Mouse (Mus musculus): ENCODE measurements around the gene Kcnk13. TPM values are rescaled to one million over a fixed set of nuclear protein-coding genes. Genes with fewer than 3 reads are reported as not detected.

Kcnk13 gene
- polyA plus RNA-seq, 1 experiment = 9.2 TPM

DNA sequence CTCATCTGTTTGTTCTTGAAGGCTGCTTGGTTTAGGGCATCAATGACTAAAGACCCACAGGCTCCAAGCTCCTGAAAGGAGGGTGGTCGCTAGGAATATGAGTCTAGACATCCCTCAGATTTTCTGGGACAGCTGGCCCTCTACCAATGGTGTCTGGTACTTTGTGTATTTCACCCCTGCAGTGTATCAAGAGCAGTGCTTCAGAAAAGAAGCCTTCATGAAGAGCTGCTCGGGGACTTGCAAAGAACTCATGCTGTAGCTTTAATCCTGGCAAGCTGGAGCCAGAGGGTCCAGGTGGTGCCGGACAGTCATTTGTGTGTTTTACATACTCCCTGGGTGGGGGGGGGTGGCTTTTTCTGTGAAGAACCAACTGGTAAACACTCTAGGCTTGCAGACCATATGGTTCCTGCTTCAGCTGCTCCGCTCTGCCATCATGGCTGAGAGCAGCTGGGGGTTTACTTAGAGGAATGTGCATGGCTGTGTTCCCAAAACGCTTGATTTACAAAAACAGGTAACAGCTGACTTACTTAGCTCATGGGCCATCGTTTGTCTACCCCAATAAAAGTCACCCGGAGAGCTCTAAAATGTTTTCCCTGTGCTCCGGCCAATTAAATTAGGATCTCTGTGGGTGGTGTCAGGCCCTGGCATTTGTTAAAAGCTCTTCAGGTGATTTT, 38.8 kb downstream of the Kcnk13 start:
- WGBS = 6% methylated on average over 8 of the region's 8 CpGs
- TF ChIP-seq CTCF (IDR thresholded peaks at IDR 0.05; ENCODE audit: borderline replicate concordance, insufficient read depth, low read depth, low read length) (no peak), POLR2A (IDR thresholded peaks at IDR 0.05; ENCODE audit: borderline replicate concordance, insufficient read depth, low read length) (no peak)
- no peak overlapping the region for H3K4me3 ChIP-seq (replicated peaks; ENCODE audit: insufficient read depth, low read depth, low read length)
- no peaks in the 10 kb centered on the region for H3K27me3 ChIP-seq (ENCODE audit: control insufficient read depth, insufficient read depth, low read length)
- peaks cover 14% of the 10 kb centered on the region; the same call in 1 of the 2 replicates for H3K4me1 ChIP-seq (ENCODE audit: control insufficient read depth, insufficient read depth, low read length)
- H3K27ac ChIP-seq (ENCODE audit: insufficient read depth, low read length) = no peak overlapping the region
- DNase-seq = peak; percentile 61 to 83

DNA sequence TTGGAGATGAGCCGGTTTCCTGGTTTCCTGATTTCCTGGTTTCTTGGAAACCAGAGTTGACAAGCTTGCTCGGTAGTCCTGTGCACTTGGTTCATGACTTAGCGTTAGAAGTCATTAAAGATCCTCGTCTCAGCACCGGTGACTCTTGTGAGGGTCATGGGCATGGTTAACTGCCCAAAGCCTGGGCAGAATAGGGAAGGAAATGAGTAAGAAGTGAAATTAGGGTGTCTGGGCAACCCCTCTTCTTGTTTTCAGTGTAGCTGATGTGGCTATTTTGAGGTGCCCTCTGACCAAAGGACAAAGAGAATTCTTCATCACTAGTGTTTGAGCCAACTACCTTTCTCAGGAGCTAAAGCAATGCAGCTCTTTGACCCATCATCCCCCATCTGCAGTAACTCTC, 41.0 kb downstream of the Kcnk13 start:
- DNase-seq = no peak
- H3K4me1 ChIP-seq (ENCODE audit: control insufficient read depth, insufficient read depth, low read length) = peaks cover 14% of the 10 kb centered on the region; the same call in 1 of the 2 replicates
- TF ChIP-seq POLR2A (IDR thresholded peaks at IDR 0.05; ENCODE audit: borderline replicate concordance, insufficient read depth, low read length) (no peak), CTCF (IDR thresholded peaks at IDR 0.05; ENCODE audit: borderline replicate concordance, insufficient read depth, low read depth, low read length) (no peak)
- no peak overlapping the region for H3K27ac ChIP-seq (ENCODE audit: insufficient read depth, low read length)
- H3K27me3 ChIP-seq (ENCODE audit: control insufficient read depth, insufficient read depth, low read length) = no peaks in the 10 kb centered on the region
- H3K4me3 ChIP-seq (replicated peaks; ENCODE audit: insufficient read depth, low read depth, low read length) = no peak overlapping the region
- WGBS = 97% methylated on average over 5 of the region's 5 CpGs

DNA sequence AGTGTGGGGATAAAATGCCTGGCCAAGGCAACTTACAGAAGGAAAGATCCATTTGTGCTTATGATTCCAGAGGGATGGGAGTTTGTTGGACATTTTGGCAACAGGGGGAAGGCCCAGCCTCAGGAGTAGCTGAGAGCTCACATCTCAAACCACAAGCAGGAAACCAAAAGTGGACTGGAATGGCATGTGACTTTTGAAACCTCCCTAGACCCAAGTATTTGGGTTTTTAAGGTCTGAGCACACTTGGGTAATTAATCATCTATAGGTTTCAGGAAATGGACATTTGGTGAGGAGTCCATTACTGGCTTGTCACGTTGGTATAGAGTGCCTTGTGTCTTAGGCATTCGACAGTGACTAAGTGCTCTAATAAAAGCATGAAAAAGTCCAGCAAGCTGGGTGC, 42.4 kb downstream of the Kcnk13 start:
- Histone ChIP-seq H3K4me3 (replicated peaks; ENCODE audit: insufficient read depth, low read depth, low read length) (no peak overlapping the region), H3K27ac (ENCODE audit: insufficient read depth, low read length) (no peak overlapping the region), H3K27me3 (ENCODE audit: control insufficient read depth, insufficient read depth, low read length) (no peaks in the 10 kb centered on the region), H3K4me1 (ENCODE audit: control insufficient read depth, insufficient read depth, low read length) (peaks cover 14% of the 10 kb centered on the region; the same call in 1 of the 2 replicates)
- 95% methylated on average over 2 of the region's 2 CpGs for WGBS
- TF ChIP-seq CTCF (IDR thresholded peaks at IDR 0.05; ENCODE audit: borderline replicate concordance, insufficient read depth, low read depth, low read length) = no peak
- no peak for TF ChIP-seq POLR2A (IDR thresholded peaks at IDR 0.05; ENCODE audit: borderline replicate concordance, insufficient read depth, low read length)
- DNase-seq = no peak

DNA sequence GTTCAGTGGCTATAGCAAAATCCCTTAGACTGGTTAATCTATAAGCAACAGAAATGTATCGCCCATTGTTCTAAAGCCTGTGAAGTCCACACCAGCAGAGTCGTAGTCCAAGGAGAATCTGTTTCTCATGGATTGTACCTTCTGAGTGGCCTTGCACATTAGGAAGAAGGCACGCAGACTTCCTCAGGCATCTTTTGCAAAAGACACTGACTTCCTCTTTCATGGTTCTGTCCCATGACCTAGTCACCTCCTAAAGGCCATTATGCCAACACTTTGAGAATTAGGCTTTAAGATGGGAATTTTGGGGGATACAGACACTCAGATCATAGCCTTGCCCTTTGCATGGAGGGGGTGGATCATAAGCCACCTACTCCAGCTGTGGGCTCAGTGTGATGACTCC, 48.5 kb downstream of the Kcnk13 start:
- TF ChIP-seq POLR2A (IDR thresholded peaks at IDR 0.05; ENCODE audit: borderline replicate concordance, insufficient read depth, low read length) = no peak
- no peak for TF ChIP-seq CTCF (IDR thresholded peaks at IDR 0.05; ENCODE audit: borderline replicate concordance, insufficient read depth, low read depth, low read length)
- peaks cover 3% of the 10 kb centered on the region; the same call in 1 of the 2 replicates for H3K4me1 ChIP-seq (ENCODE audit: control insufficient read depth, insufficient read depth, low read length)
- H3K27ac ChIP-seq (ENCODE audit: insufficient read depth, low read length) = no peak overlapping the region
- DNase-seq = no peak
- H3K27me3 ChIP-seq (ENCODE audit: control insufficient read depth, insufficient read depth, low read length) = no peaks in the 10 kb centered on the region
- 92% methylated on average over 3 of the region's 3 CpGs for WGBS
- no peak overlapping the region for H3K4me3 ChIP-seq (replicated peaks; ENCODE audit: insufficient read depth, low read depth, low read length)

- Histone ChIP-seq H3K27me3 (ENCODE audit: control insufficient read depth, insufficient read depth, low read length) (no peaks in the 10 kb centered on the region), H3K4me3 (replicated peaks; ENCODE audit: insufficient read depth, low read depth, low read length) (no peak overlapping the region), H3K4me1 (ENCODE audit: control insufficient read depth, insufficient read depth, low read length) (peaks cover 3% of the 10 kb centered on the region; the same call in 1 of the 2 replicates), H3K27ac (ENCODE audit: insufficient read depth, low read length) (no peak overlapping the region)
- DNase-seq = no peak
- no peak for TF ChIP-seq CTCF (IDR thresholded peaks at IDR 0.05; ENCODE audit: borderline replicate concordance, insufficient read depth, low read depth, low read length)
- no peak for TF ChIP-seq POLR2A (IDR thresholded peaks at IDR 0.05; ENCODE audit: borderline replicate concordance, insufficient read depth, low read length)
- 94% methylated on average over 5 of the region's 5 CpGs for WGBS
Observed at GRCm38 (mm10) chr12:100015146-100015545, 50.8 kb downstream of the Kcnk13 start.

DNA sequence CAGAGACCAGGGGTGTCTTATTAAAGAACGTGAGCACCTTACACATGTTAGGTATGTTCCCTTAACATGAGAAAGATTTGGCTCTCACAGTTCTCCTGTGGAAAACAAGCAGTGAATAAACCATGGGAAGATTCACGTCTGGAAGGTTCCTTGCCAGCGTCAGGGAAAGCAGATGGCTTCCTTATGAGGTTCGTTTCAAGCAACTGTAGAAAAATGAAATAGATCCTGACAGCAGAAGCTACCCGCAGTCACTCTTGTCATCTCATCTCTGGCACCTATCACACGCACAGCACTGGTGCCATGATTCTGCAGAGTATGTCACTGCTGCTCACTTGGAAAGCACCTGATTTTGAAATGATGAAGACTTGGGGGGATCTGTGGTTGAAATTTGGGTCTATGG, 53.4 kb downstream of the Kcnk13 start:
- no peak overlapping the region for H3K27ac ChIP-seq (ENCODE audit: insufficient read depth, low read length)
- DNase-seq = no peak
- H3K4me1 ChIP-seq (ENCODE audit: control insufficient read depth, insufficient read depth, low read length) = peaks cover 3% of the 10 kb centered on the region; the same call in 1 of the 2 replicates
- 26% methylated on average over 6 of the region's 6 CpGs for WGBS
- no peaks in the 10 kb centered on the region for H3K27me3 ChIP-seq (ENCODE audit: control insufficient read depth, insufficient read depth, low read length)
- no peak overlapping the region for H3K4me3 ChIP-seq (replicated peaks; ENCODE audit: insufficient read depth, low read depth, low read length)
- TF ChIP-seq CTCF (IDR thresholded peaks at IDR 0.05; ENCODE audit: borderline replicate concordance, insufficient read depth, low read depth, low read length) (no peak), POLR2A (IDR thresholded peaks at IDR 0.05; ENCODE audit: borderline replicate concordance, insufficient read depth, low read length) (no peak)

DNA sequence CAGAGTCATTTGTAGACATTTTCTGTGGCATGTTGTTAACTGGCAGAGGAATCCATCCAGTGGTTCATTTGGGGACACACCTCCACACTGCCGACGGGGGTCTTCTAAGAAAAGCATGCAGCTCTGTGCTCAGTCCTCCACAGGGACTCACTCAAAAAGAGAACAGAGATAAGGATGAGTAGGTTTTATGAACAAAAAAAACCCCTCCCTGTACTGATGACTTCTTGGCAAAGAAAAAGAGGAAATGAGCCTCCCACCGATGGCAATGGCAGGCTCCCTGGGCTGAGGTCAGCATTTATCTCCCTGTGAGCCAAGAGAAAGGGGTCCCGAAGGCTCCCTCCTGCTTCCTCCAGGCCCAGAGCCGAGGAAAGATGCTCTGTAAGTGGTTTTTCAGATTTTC, 58.2 kb downstream of the Kcnk13 start:
- DNase-seq = no peak
- TF ChIP-seq CTCF (IDR thresholded peaks at IDR 0.05; ENCODE audit: borderline replicate concordance, insufficient read depth, low read depth, low read length) (no peak), POLR2A (IDR thresholded peaks at IDR 0.05; ENCODE audit: borderline replicate concordance, insufficient read depth, low read length) (no peak)
- no peak overlapping the region for H3K4me3 ChIP-seq (replicated peaks; ENCODE audit: insufficient read depth, low read depth, low read length)
- no peaks in the 10 kb centered on the region for H3K27me3 ChIP-seq (ENCODE audit: control insufficient read depth, insufficient read depth, low read length)
- no peak overlapping the region for H3K27ac ChIP-seq (ENCODE audit: insufficient read depth, low read length)
- 85% methylated on average over 5 of the region's 5 CpGs for WGBS
- no peaks in the 10 kb centered on the region; the same call in 1 of the 2 replicates for H3K4me1 ChIP-seq (ENCODE audit: control insufficient read depth, insufficient read depth, low read length)

GRCm38 (mm10) chr12:100023821-100024365, 59.6 kb downstream of the Kcnk13 start:
- Histone ChIP-seq H3K27me3 (ENCODE audit: control insufficient read depth, insufficient read depth, low read length) (no peaks in the 10 kb centered on the region), H3K27ac (ENCODE audit: insufficient read depth, low read length) (no peak overlapping the region), H3K4me1 (ENCODE audit: control insufficient read depth, insufficient read depth, low read length) (no peaks in the 10 kb centered on the region), H3K4me3 (replicated peaks; ENCODE audit: insufficient read depth, low read depth, low read length) (no peak overlapping the region)
- DNase-seq = no peak
- WGBS = 71% methylated on average over 12 of the region's 12 CpGs
- TF ChIP-seq POLR2A (IDR thresholded peaks at IDR 0.05; ENCODE audit: borderline replicate concordance, insufficient read depth, low read length) (no peak), CTCF (IDR thresholded peaks at IDR 0.05; ENCODE audit: borderline replicate concordance, insufficient read depth, low read depth, low read length) (no peak)
